Mouse (Mus musculus) brain, embryonic 14.5 days (tissue): ENCODE measurements around the gene Olfr93. TPM values are rescaled to one million over a fixed set of nuclear protein-coding genes. Genes with fewer than 3 reads are reported as not detected.

ENCODE experiments used
- DNase-seq: peaks from one replicate; pipeline ENCODE4 v3.0.0-alpha.2; 2011; ENCODE audit warnings: low read depth
- CTCF ChIP-seq: fragments of 200-500 bp; IDR thresholded peaks from 2 replicates; pipeline ENCODE4 v1.5.1; 2012; ENCODE audit warnings: inconsistent platforms, mild to moderate bottlenecking, moderate library complexity, borderline replicate concordance; ENCODE audit not compliant: insufficient read depth, insufficient read length; ENCODE audit errors: extremely low read depth
- POLR2A ChIP-seq: fragments of 200-500 bp; IDR thresholded peaks from 2 replicates; pipeline ENCODE4 v1.6.1; 2012; ENCODE audit warnings: mild to moderate bottlenecking, inconsistent platforms, borderline replicate concordance; ENCODE audit not compliant: poor library complexity, insufficient read depth, insufficient read length, severe bottlenecking; ENCODE audit errors: extremely low read depth
- polyA plus RNA-seq: library from polyadenylated mRNA; depleted of rRNA; stranded (reverse); fragments of >200 nt; gene quantifications from 2 replicates; pipeline ENCODE4 v1.2.3, GENCODE M21; 2012; rRNA removed

The Olfr93 gene
- polyA plus RNA-seq, 1 experiment, result not detected

GRCm38 (mm10) chr17:37119988-37120387 is 41.3 kb downstream of the Olfr93 start, which contains the start of gene Olfr92:
Gene Olfr92, minus strand, starts transcription at chr17:37120088.
- no peak for DNase-seq
- TF ChIP-seq CTCF (no peak), POLR2A (no peak)

DNA sequence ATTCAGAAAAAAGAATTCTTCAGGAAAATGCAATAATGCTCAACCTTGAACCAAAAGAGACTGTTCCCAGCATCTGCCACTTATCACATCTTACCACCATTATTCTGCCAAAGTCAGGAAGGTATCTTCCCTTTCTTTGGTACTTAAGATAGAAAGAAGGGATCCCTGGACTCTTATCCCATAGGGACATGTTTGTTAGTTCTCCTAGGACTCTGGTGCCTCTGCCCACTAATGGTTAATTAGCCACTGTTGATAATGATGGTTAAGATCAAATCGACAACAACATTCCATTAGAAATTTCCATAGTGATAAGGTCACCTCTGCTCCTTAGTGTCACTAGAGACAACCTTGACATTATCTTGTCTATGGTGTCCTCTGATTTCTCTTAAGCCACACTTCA is 63.1 kb downstream of the Olfr93 start, which contains the start of gene Olfr91:
TSS of gene Olfr91 (minus strand) at position 101 of the 400 bp plus-strand sequence.
- TF ChIP-seq POLR2A, result no peak
- TF ChIP-seq CTCF, result no peak
- DNase-seq, result no peak

- DNase-seq, result no peak
Measured at GRCm38 (mm10) chr17:37093289-37093688, 68.0 kb downstream of the Olfr93 start.

GRCm38 (mm10) chr17:37092198-37092597 is 69.1 kb downstream of the Olfr93 start:
- TF ChIP-seq POLR2A, result no peak
- DNase-seq, result no peak

More at GRCm38 (mm10) chr17:37093289-37093688, 68.0 kb downstream of the Olfr93 start:
- TF ChIP-seq CTCF, result no peak
- no peak for TF ChIP-seq POLR2A

Other genes with a start within 250 kb of the Olfr93 start
- 0.18 and 0.19 TPM in 2 replicates for gene Rnf39, start 218.6 kb downstream of the Olfr93 start, polyA plus RNA-seq
- 143 and 150 TPM in 2 replicates for gene Ppp1r11, start 209.8 kb downstream of the Olfr93 start, polyA plus RNA-seq
- 41.8 and 55.2 TPM in 2 replicates for gene Znrd1, start 202.9 kb downstream of the Olfr93 start, polyA plus RNA-seq
- gene Znrd1as, start 202.9 kb downstream of the Olfr93 start, polyA plus RNA-seq, result 3.5 TPM in 2 replicates
- 1.5 and 1.6 TPM in 2 replicates for gene 2410137M14Rik, start 180.3 kb downstream of the Olfr93 start, polyA plus RNA-seq
- gene H2-M5, start 172.0 kb downstream of the Olfr93 start, polyA plus RNA-seq, result 13.4 and 16.0 TPM in 2 replicates
- 352 and 386 TPM in 2 replicates for gene Zfp57, start 160.3 kb downstream of the Olfr93 start, polyA plus RNA-seq
- not detected in 2 replicates for gene Mog, start 138.1 kb downstream of the Olfr93 start, polyA plus RNA-seq
- 238 and 282 TPM in 2 replicates for gene Gabbr1, start 115.5 kb downstream of the Olfr93 start, polyA plus RNA-seq
- not detected in 2 replicates for gene Olfr90, start 73.0 kb downstream of the Olfr93 start, polyA plus RNA-seq
- gene Olfr91, start 63.2 kb downstream of the Olfr93 start, polyA plus RNA-seq, result not detected in 2 replicates
- not detected in 2 replicates for gene Olfr92, start 41.4 kb downstream of the Olfr93 start, polyA plus RNA-seq
- gene Ubd, start 32.4 kb upstream of the Olfr93 start, polyA plus RNA-seq, result not detected in 2 replicates
- gene Olfr94, start 39.5 kb upstream of the Olfr93 start, polyA plus RNA-seq, result not detected in 2 replicates
- 0.03 and 0.05 TPM in 2 replicates for gene Olfr95, start 51.6 kb upstream of the Olfr93 start, polyA plus RNA-seq
- gene Olfr96, start 58.7 kb upstream of the Olfr93 start, polyA plus RNA-seq, result not detected in 2 replicates
- gene Olfr97, start 75.8 kb upstream of the Olfr93 start, polyA plus RNA-seq, result not detected in 2 replicates
- not detected in 2 replicates for gene Olfr98, start 102.3 kb upstream of the Olfr93 start, polyA plus RNA-seq
- gene H2-M3, start 108.7 kb upstream of the Olfr93 start, polyA plus RNA-seq, result 0.42 and 0.68 TPM in 2 replicates
- not detected in 2 replicates for gene Olfr99, start 122.0 kb upstream of the Olfr93 start, polyA plus RNA-seq
- gene Olfr101, start 142.8 kb upstream of the Olfr93 start, polyA plus RNA-seq, result not detected in 2 replicates
- gene Olfr102, start 155.6 kb upstream of the Olfr93 start, polyA plus RNA-seq, result not detected in 2 replicates
- gene Olfr103, start 178.2 kb upstream of the Olfr93 start, polyA plus RNA-seq, result not detected in 2 replicates
- not detected in 2 replicates for gene Olfr104-ps, start 198.1 kb upstream of the Olfr93 start, polyA plus RNA-seq
- not detected in 2 replicates for gene Olfr105-ps, start 217.5 kb upstream of the Olfr93 start, polyA plus RNA-seq
- gene Olfr106-ps, start 228.9 kb upstream of the Olfr93 start, polyA plus RNA-seq, result not detected in 2 replicates
- not detected in 2 replicates for gene Olfr107, start 237.7 kb upstream of the Olfr93 start, polyA plus RNA-seq